Mouse (Mus musculus) kidney, adult 2 months (tissue): ENCODE results near the gene Sorbs1. TPM values are rescaled to one million over a fixed set of nuclear protein-coding genes. Genes with fewer than 3 reads are reported as not detected.

Experiments used
- DNase-seq: peaks from one replicate; pipeline ENCODE4 v3.0.0; 2021
- H3K27ac ChIP-seq: fragments of 200-500 bp; 2 replicates; pipeline ENCODE4 v1.5.1; 2012; ENCODE audit warnings: low read depth, low read length, control low read depth, inconsistent platforms; ENCODE audit not compliant: insufficient read depth
- H3K27me3 ChIP-seq: fragments of 200-500 bp; replicated peaks from 2 replicates; pipeline ENCODE4 v1.6.1; 2012; ENCODE audit warnings: mild to moderate bottlenecking, moderate library complexity, low read length, inconsistent platforms; ENCODE audit not compliant: control insufficient read depth, insufficient read depth
- H3K36me3 ChIP-seq: fragments of 200-500 bp; 2 replicates; pipeline ENCODE4 v1.6.1; 2012; ENCODE audit warnings: mild to moderate bottlenecking, moderate library complexity, low read length, inconsistent platforms; ENCODE audit not compliant: control insufficient read depth, insufficient read depth
- H3K4me1 ChIP-seq: fragments of 200-500 bp; 2 replicates; pipeline ENCODE4 v1.6.1; 2011; ENCODE audit warnings: low read length; ENCODE audit not compliant: control insufficient read depth, insufficient read depth
- H3K4me3 ChIP-seq: fragments of 200-500 bp; 2 replicates; pipeline ENCODE4 v1.5.1; 2011; ENCODE audit warnings: mild to moderate bottlenecking, low read depth, low read length, control low read depth; ENCODE audit not compliant: insufficient read depth
- CTCF ChIP-seq: fragments of 200-500 bp; conservative IDR thresholded peaks from 2 replicates; pipeline ENCODE4 v1.5.1; 2011; ENCODE audit warnings: low read depth, mild to moderate bottlenecking, control low read depth, low read length, moderate library complexity, mixed read lengths; ENCODE audit not compliant: insufficient read depth, insufficient read length
- POLR2A ChIP-seq: fragments of 200-500 bp; IDR thresholded peaks from one replicate; pipeline ENCODE4 v1.6.1; 2011; ENCODE audit warnings: low read depth, low read length, control low read depth
- whole genome bisulfite sequencing: fragments of 180-500 bp; shearing (Covaris S2); methylation state at CpG from one replicate; pipeline ENCODE4 v1.1.7; 2018; 5-methylcytosine and 5-hydroxymethylcytosine counted together
- polyA plus RNA-seq: library from polyadenylated mRNA; depleted of rRNA; stranded (reverse); fragments of >200 nt; gene quantifications from 2 replicates; pipeline ENCODE4 v1.2.3, GENCODE M21; 2012

The Sorbs1 gene
- polyA plus RNA-seq, 1 experiment: 52.5 TPM

DNA sequence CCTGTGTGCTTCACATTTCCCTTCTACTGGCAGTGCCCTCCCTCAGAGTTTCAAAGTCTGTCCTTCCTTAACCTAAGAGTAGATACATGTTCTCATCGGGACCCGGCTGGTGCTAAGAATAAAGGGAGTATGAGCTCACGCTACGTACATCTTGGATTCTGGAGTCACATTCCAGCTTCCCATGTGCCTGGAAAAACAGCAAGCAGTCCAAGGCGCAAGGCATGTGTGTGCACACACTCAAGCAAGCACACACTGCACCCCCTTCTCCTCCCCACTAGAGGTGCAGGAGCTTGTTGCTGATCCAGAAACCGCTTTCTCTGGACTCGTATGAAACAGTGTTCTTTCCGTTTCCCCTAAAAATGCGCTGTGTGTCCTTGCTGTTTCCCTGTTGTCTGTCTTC lies 210.7 kb downstream of the Sorbs1 start:
- H3K27ac ChIP-seq: no peak overlapping the region
- H3K27me3 ChIP-seq: no peaks in the 10 kb centered on the region
- TF ChIP-seq POLR2A: no peak
- no peak for TF ChIP-seq CTCF
- H3K4me1 ChIP-seq: no peaks in the 10 kb centered on the region
- no peak for DNase-seq
- 80% methylated on average over 9 of the region's 9 CpGs for WGBS
- no peaks in the 10 kb centered on the region for H3K36me3 ChIP-seq
- no peak overlapping the region for H3K4me3 ChIP-seq

DNA sequence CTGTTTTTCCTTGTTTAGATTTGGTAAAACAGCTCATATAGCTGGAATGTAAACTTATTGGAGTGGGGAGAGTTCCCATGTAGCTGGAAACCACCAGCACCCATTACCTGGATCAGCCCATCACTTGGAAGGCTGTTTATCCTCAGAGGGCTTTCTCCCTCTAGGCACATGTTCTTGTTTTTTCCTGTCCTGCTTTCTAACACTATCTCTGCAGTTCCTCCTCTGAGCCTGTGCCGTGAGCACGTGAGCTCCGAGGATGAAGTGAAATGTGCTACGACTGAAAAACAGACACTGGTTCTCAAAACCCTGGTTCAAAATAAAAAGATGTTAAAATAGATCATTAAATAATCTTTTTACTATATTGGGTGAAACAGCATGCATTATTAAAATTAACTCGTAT lies 211.1 kb downstream of the Sorbs1 start:
- WGBS: 94% methylated on average over 5 of the region's 5 CpGs
- Histone ChIP-seq H3K36me3 (no peaks in the 10 kb centered on the region), H3K27me3 (no peaks in the 10 kb centered on the region), H3K4me1 (no peaks in the 10 kb centered on the region), H3K4me3 (no peak overlapping the region), H3K27ac (no peak overlapping the region)
- TF ChIP-seq POLR2A (no peak), CTCF (no peak)
- no peak for DNase-seq

- H3K36me3 ChIP-seq: peaks cover 2% of the 10 kb centered on the region
- 84% methylated on average over 12 of the region's 12 CpGs for WGBS
- DNase-seq: no peak
- no peaks in the 10 kb centered on the region for H3K4me1 ChIP-seq
- no peak overlapping the region for H3K27ac ChIP-seq
- no peak for TF ChIP-seq POLR2A
- no peak for TF ChIP-seq CTCF
- no peak overlapping the region for H3K4me3 ChIP-seq
- no peaks in the 10 kb centered on the region for H3K27me3 ChIP-seq
These were observed 213.4 kb downstream of the Sorbs1 start for GRCm38 (mm10) chr19:40299983-40300759.

- TF ChIP-seq POLR2A (no peak), CTCF (no peak)
- no peak for DNase-seq
- Histone ChIP-seq H3K27me3 (no peaks in the 10 kb centered on the region), H3K36me3 (peaks cover 2% of the 10 kb centered on the region), H3K4me3 (no peak overlapping the region), H3K4me1 (no peaks in the 10 kb centered on the region), H3K27ac (no peak overlapping the region)
- 84% methylated on average over 6 of the region's 6 CpGs for WGBS
These were observed 214.4 kb downstream of the Sorbs1 start for GRCm38 (mm10) chr19:40299182-40299581.

DNA sequence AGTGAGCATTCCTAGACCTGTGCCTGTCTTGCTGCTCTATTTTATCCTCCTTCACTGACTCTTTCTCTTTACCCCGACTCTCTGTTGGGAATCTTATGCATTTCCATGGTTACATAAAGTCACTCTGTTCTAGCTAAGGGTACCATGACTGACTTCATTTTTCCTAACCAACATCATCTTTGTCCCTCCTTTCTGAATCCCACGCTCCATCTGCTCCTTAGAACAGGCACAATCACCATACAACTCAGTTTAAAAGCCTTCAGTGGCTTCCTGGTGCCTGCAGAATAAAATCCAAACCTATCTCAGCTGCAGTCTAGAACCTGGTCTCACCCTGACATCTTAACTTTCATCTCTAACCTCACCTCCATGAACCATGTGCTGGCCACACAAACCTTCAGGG lies 215.0 kb downstream of the Sorbs1 start:
- Histone ChIP-seq H3K4me3 (no peak overlapping the region), H3K27me3 (no peaks in the 10 kb centered on the region), H3K4me1 (no peaks in the 10 kb centered on the region), H3K36me3 (peaks cover 2% of the 10 kb centered on the region), H3K27ac (no peak overlapping the region)
- DNase-seq: no peak
- no peak for TF ChIP-seq POLR2A
- TF ChIP-seq CTCF: no peak
- WGBS: 85% methylated on average over 2 of the region's 2 CpGs

DNA sequence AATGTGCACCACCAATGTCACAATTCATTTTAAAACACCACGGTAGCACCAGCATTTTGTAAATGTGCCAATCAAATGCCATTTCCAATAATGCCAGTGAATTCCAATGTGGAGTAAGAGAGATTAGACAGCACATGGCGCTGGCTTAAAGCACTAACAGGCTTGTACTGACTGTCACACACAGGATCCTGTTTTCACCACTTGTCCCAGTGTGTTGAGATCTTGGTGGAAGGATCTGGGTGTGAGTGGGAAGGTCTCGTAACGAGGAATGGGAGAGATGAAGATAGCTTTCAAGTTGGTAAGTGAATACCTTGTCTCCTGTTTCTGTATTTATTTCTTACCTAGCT lies 215.8 kb downstream of the Sorbs1 start:
- Histone ChIP-seq H3K4me3 (no peak overlapping the region), H3K4me1 (no peaks in the 10 kb centered on the region), H3K27ac (no peak overlapping the region), H3K27me3 (no peaks in the 10 kb centered on the region), H3K36me3 (peaks cover 2% of the 10 kb centered on the region)
- WGBS: 76% methylated on average over 4 of the region's 4 CpGs
- DNase-seq: no peak
- no peak for TF ChIP-seq CTCF
- no peak for TF ChIP-seq POLR2A

DNA sequence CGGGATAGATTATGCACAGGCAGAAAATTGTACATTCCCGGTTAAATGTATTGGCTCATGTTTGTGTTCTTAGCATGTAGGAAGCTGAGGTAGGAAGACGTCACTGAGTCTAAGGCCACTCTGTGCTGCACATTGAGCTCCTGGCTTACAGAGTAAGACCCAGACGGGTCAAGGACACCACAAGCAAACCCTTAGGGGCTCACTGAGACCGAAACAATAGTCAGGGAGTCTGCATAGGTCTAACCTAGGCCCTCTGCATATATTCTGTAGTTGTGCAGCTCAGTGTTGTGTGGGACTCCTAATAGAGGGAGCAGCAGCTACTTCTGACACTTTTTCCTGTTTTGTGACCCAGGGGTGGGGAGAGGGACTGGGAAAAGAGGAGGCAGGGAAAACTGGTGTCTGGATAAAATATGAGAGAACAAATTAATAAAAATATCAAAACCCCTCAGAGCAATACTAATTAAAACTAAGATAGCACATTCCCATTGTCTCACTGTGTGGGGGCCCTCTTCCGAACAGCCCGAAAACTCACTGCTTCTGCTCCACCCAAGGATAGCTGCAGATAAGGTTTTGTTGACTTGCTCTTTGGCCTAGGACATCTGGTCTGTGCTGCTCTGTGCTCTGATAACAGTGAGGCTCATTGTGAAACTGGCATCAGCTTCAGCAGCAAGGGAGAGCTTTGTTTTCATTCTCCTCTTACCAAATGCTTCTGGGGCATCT lies 216.3 kb downstream of the Sorbs1 start:
- H3K27ac ChIP-seq: no peak overlapping the region
- DNase-seq: peak; percentile 31
- H3K27me3 ChIP-seq: no peaks in the 10 kb centered on the region
- 85% methylated on average over 7 of the region's 7 CpGs for WGBS
- TF ChIP-seq CTCF (no peak), POLR2A (no peak)
- H3K36me3 ChIP-seq: peaks cover 2% of the 10 kb centered on the region
- H3K4me3 ChIP-seq: no peak overlapping the region
- no peaks in the 10 kb centered on the region for H3K4me1 ChIP-seq
